Mouse (Mus musculus) neural tube, embryonic 11.5 days (tissue): ENCODE measurements at regions not wholly inside any gene's neighbourhood (a gene's known extent, or its start where the extent isn't known, plus 50 kb on each side); places are given as distances from the start of the nearest gene placed in this dataset.

ENCODE experiments used
- ATAC-seq: fragments of 200-750 bp; cut with Nextera tagmentation; 2 replicates; pipeline ENCODE4 v1.8.0; 2017; ENCODE audit warnings: moderate number of reproducible peaks, mild to moderate bottlenecking, moderate TSS enrichment, moderate library complexity; ENCODE audit not compliant: insufficient read depth, low FRiP score, low TSS enrichment
- DNase-seq: peaks from one replicate; pipeline ENCODE4 v3.0.0-alpha.2; 2015; ENCODE audit warnings: low spot score
- H3K27ac ChIP-seq: fragments of 300-500 bp; sonication (generic); 2 replicates; pipeline ENCODE4 v1.5.1; 2014; ENCODE audit warnings: low read depth, mild to moderate bottlenecking, low read length
- H3K27me3 ChIP-seq: fragments of 300-500 bp; sonication (generic); 2 replicates; pipeline ENCODE4 v1.6.1; 2014; ENCODE audit warnings: mild to moderate bottlenecking, low read length, mixed read lengths; ENCODE audit not compliant: control insufficient read depth, insufficient read depth
- H3K36me3 ChIP-seq: fragments of 300-500 bp; sonication (generic); 2 replicates; pipeline ENCODE4 v1.6.1; 2014; ENCODE audit warnings: mild to moderate bottlenecking, low read length, moderate library complexity, mixed read lengths; ENCODE audit not compliant: control insufficient read depth, insufficient read depth
- H3K4me1 ChIP-seq: fragments of 300-500 bp; sonication (generic); 2 replicates; pipeline ENCODE4 v1.6.1; 2014; ENCODE audit warnings: low read length, mixed read lengths; ENCODE audit not compliant: control insufficient read depth, insufficient read depth
- H3K4me2 ChIP-seq: fragments of 300-500 bp; sonication (generic); 2 replicates; pipeline ENCODE4 v1.6.1; 2014; ENCODE audit warnings: low read depth, mild to moderate bottlenecking, moderate library complexity
- H3K4me3 ChIP-seq: fragments of 300-500 bp; sonication (generic); 2 replicates; pipeline ENCODE4 v1.5.1; 2014; ENCODE audit warnings: low read depth, low read length
- H3K9ac ChIP-seq: fragments of 300-500 bp; sonication (generic); 2 replicates; pipeline ENCODE4 v1.6.1; 2014; ENCODE audit warnings: mild to moderate bottlenecking, low read length
- H3K9me3 ChIP-seq: fragments of 300-500 bp; sonication (generic); 2 replicates; pipeline ENCODE4 v1.6.1; 2016; ENCODE audit warnings: low read length; ENCODE audit not compliant: control insufficient read depth
- WGBS: fragments of 180-500 bp; shearing (Covaris S2); extraction: QIAGEN DNeasy Blood & Tissue Kit; methylation state at CpG from one replicate; pipeline ENCODE4 v1.1.7; 2014; 5-methylcytosine and 5-hydroxymethylcytosine counted together

DNA sequence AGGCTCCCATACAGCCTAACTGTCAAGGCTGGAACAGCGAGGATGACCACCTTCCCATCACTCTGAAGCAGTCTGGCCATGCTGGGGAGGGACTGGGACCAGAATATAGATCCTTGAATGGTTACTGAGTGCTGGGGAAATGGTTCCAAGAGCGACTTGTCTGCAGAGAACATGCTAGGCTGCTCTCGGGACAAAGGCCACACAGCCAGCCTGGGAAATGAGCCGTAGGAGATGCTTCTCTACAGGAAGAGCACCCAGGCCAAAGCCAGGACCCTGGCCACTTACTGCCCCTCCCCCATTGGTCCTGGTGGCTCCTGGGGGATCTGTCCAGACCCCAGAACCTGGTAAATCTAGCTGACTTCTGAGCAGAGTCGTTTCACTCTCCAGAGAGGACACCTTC lies 170.8 kb upstream of the A530016L24Rik start:
- WGBS, result 71% methylated on average over 5 of the region's 5 CpGs
- no peak for ATAC-seq

DNA sequence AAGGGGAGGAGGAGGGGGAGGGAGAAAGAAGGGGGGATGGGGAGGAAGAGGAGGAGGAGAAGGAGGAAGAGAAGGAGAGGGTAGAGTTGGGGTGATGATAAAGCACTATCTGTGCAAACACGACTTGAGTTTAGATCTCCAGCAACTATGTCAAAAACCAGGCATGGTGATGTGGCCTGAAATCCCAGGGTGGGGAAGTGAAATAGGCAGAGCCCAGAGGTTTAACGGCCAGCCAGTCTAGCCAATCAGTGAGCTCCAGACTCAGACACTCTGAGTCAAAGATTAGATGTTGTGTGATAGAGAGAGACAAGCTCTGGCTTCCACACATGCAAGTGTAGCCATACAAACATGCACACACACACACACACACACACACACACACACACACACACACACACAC lies 167.1 kb upstream of the A530016L24Rik start:
- Histone ChIP-seq H3K27me3 (peaks cover 2% of the 10 kb centered on the region; the same call in 1 of the 2 replicates), H3K9ac (no peak overlapping the region), H3K4me3 (no peak overlapping the region), H3K4me1 (peaks cover 8% of the 10 kb centered on the region), H3K36me3 (no peaks in the 10 kb centered on the region), H3K9me3 (no peaks in the 10 kb centered on the region), H3K4me2 (no peak overlapping the region), H3K27ac (no peak overlapping the region)
- 87% methylated on average over 2 of the region's 2 CpGs for WGBS
- DNase-seq (no peak), ATAC-seq (no peak)

More for the DNA sequence above, 170.8 kb upstream of the A530016L24Rik start:
- no peak for DNase-seq
- Histone ChIP-seq H3K27ac (no peak overlapping the region), H3K4me2 (no peak overlapping the region), H3K9ac (no peak overlapping the region), H3K27me3 (no peaks in the 10 kb centered on the region), H3K9me3 (no peaks in the 10 kb centered on the region), H3K4me3 (no peak overlapping the region), H3K36me3 (no peaks in the 10 kb centered on the region), H3K4me1 (peaks cover under 1% of the 10 kb centered on the region)

DNA sequence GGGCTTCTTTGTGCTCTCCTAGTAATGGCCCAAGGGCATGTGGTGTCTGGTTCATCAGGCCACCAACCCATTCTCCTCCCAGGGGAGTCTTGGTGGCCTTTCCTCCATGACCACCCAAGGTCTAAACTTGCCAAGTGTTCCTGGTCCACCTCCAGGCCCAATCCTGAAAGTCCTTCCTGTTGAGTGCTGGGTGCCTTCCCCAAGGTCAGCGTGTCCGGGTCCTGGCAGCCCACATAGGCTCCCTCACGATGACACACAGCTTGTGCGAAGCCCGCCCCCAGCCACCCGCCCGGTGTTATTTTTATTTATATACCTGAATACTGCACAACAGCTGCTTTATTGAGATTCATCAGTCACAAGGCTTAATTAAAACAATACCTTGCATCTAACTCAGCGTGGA lies 161.8 kb upstream of the A530016L24Rik start:
- Histone ChIP-seq H3K9ac (no peak overlapping the region), H3K4me2 (no peak overlapping the region), H3K9me3 (no peaks in the 10 kb centered on the region), H3K27me3 (peaks cover 2% of the 10 kb centered on the region; the same call in 1 of the 2 replicates), H3K4me3 (no peak overlapping the region), H3K4me1 (peaks cover 31% of the 10 kb centered on the region), H3K27ac (no peak overlapping the region), H3K36me3 (no peaks in the 10 kb centered on the region)
- no peak for ATAC-seq
- 91% methylated on average over 8 of the region's 8 CpGs for WGBS
- DNase-seq, result no peak

DNA sequence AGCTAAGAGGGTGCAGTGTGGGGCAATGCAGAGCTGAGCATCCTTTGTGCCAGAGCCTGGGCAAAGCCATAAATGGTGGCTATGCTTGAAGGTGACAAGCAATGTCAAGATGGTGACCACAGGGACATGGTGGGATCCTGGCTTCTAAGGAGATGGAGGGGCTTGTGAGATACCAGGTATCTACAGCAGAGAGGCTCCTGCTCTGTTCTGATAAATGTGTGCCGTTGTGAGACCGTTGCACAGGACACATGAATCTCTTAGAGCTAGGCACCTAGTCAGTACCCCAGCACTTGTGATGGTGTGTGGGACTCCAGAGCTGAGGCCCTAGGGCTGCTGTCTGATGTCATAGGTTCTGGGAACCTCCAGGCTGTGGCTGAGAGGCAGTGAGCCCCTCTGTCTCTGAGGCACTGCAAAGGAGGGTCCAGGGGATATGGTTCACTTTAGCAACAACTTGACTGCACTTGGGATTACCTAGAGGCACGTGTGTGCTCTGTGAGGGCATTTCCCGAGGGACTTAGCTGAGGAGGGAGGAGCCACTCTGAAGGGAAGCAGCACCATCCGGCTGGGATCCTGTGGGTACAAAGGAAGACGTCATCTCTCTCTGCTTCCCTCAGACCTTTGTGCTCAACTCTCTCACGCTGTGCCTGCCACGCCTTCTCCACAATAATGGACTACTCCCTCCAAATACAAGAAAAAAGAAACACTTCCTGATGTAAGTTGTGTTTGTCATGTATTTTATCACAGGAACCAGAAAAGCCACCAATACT lies 160.3 kb upstream of the A530016L24Rik start:
- Histone ChIP-seq H3K36me3 (no peaks in the 10 kb centered on the region), H3K9ac (no peak overlapping the region; the same call in 1 of the 2 replicates), H3K4me2 (no peak overlapping the region), H3K4me1 (peaks cover 41% of the 10 kb centered on the region), H3K4me3 (no peak overlapping the region), H3K9me3 (no peaks in the 10 kb centered on the region), H3K27ac (peak overlapping the region; percentile 80), H3K27me3 (peaks cover 2% of the 10 kb centered on the region; the same call in 1 of the 2 replicates)
- ATAC-seq (no peak), DNase-seq (peak; percentile 61)
- 36% methylated on average over 8 of the region's 8 CpGs for WGBS

DNA sequence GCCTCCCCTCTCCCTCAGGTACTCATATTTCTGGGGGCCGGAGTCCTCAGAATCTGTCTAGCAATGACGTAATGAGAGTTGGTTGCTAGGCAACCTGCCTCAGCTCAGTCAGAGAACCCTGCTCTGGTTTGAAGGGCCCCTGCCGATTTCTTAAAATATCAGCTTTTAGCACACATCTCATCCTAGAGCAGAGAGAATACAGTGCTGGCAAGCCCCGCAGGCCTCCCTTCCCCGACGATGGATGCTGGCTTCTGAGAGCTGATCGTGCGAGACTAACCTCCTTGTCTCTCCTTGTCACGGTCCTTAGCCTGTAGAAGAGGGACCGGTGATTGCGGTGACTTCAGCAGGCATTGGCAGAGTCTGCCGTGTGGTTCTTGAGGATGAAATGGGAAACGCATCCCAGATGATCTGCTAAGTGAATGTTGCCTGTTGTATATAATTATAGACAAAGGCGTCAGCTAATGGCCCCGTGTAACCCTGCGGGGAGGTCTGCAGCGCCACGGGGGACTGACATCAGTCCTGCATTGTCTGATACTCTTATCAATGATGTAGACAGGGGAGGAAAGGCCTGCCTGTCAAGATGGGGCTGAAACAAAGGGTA lies 159.4 kb upstream of the A530016L24Rik start:
- peak overlapping the region; percentile 2; the same call in 1 of the 2 replicates for H3K4me2 ChIP-seq
- whole genome bisulfite sequencing, result 14% methylated on average over 18 of the region's 18 CpGs
- H3K9me3 ChIP-seq, result no peaks in the 10 kb centered on the region
- H3K4me3 ChIP-seq, result no peak overlapping the region
- peak overlapping the region; percentile 33 for H3K9ac ChIP-seq
- peak overlapping the region; percentile 80 for H3K27ac ChIP-seq
- H3K4me1 ChIP-seq, result peaks cover 45% of the 10 kb centered on the region
- DNase-seq, result peak; percentile 70
- peak; percentile 58 for ATAC-seq
- peaks cover under 1% of the 10 kb centered on the region; the same call in 1 of the 2 replicates for H3K27me3 ChIP-seq
- no peaks in the 10 kb centered on the region for H3K36me3 ChIP-seq

DNA sequence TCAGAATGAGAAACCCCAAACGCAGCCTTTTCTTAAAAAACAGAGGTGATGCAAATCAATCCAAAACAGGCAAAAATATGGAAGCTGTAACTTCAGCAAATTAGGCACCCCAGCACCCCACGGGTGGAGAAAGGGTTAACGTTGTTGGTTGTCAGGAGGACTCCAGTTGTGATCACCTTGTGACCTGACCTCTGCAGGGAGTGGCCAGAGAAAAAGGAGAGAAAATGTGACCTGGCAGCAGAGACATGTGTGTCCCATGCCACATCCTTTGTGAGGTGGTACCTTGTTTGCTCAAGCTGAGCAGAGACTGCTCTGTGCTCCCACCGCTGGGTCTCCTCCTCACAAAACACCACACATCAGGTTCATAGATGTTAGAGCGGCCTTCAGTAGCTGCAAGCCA lies 158.7 kb upstream of the A530016L24Rik start:
- H3K4me1 ChIP-seq, result peaks cover 50% of the 10 kb centered on the region
- no peak for DNase-seq
- ATAC-seq, result no peak
- H3K9ac ChIP-seq, result 0 out of 2 replicates have a peak overlapping the region, but pooled peaks have one; percentile 8
- H3K4me2 ChIP-seq, result no peak overlapping the region
- WGBS, result 61% methylated on average over 5 of the region's 5 CpGs
- H3K27ac ChIP-seq, result peak overlapping the region; percentile 80
- H3K4me3 ChIP-seq, result no peak overlapping the region
- no peaks in the 10 kb centered on the region for H3K27me3 ChIP-seq
- no peaks in the 10 kb centered on the region for H3K9me3 ChIP-seq
- no peaks in the 10 kb centered on the region for H3K36me3 ChIP-seq

DNA sequence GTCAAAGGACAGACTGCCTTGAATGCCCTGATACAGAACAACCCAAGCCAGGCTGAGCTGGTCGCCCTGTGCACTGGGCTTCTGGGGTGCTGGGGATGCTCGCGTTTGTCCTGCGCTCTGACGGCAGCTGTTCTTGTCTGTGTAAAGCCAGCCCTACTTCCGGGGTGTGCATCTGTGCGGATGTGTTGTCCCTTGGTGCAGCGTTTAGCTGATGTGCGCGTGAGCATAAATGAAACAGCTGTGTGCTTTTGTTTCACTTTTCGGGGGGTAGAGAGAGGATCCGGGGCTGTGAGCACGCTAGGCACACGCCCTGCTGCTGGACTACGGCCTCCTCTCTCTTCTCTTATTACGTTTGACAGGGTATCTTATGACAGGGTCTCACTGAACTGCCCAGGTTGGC lies 158.2 kb upstream of the A530016L24Rik start:
- no peaks in the 10 kb centered on the region for H3K27me3 ChIP-seq

DNA sequence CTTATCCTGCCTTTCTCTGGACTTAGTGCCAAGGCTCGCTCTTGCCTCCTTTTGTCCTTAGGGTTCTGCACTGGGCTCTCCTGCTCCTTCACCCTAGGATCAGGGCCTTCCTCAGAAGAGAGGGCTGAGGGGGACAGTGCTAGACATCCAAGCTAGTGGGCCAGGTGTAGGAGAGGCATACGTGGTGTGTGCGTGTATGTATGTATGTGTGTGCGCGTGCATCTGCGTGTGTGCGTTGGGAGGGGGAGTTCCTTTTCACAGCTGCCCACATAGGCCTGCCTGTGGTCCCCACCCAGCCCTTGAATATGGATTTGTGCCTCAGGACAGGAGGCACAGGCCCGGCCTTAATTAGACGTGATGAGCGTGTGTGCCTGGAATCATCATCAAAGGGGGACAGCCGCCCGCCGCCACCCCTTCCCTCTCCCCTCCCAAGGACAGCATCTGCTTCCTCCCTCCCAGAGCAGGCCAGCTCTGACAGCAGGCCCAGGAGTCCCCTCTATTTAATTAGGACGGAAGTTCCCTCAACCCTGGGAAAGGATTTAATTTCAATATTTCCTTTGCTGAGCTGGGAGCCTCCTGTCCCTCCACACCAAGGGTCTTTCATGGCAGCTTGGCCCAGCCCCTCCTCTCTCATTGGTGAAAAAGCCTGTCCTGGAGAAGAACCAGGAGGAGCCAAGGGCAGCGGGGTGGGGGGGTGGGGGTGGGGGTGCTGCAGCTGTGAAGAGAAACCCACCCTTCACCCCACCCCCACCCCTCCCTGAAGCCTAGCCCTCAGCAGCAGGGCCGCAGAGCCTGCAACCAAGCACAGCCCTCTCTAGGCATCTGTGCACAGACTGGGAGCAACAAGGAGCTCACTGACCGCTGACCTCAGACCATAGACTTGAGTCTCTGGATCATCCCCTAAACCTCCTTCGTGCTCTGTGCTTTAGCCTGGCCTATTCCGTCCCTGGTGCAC lies 155.8 kb upstream of the A530016L24Rik start:
- peaks cover 57% of the 10 kb centered on the region for H3K4me1 ChIP-seq
- H3K4me2 ChIP-seq, result no peak overlapping the region; the same call in 1 of the 2 replicates
- H3K36me3 ChIP-seq, result no peaks in the 10 kb centered on the region
- peak; percentile 73 for DNase-seq
- WGBS, result 38% methylated on average over 19 of the region's 19 CpGs
- no peaks in the 10 kb centered on the region for H3K27me3 ChIP-seq
- H3K27ac ChIP-seq, result peak overlapping the region; percentile 83
- H3K9me3 ChIP-seq, result no peaks in the 10 kb centered on the region
- no peak overlapping the region for H3K4me3 ChIP-seq
- ATAC-seq, result peak; percentile 40
- no peak overlapping the region; the same call in 1 of the 2 replicates for H3K9ac ChIP-seq

More for the DNA sequence above, 158.2 kb upstream of the A530016L24Rik start:
- ATAC-seq (no peak), DNase-seq (no peak)
- Histone ChIP-seq H3K9me3 (no peaks in the 10 kb centered on the region), H3K9ac (0 out of 2 replicates have a peak overlapping the region, but pooled peaks have one; percentile 8), H3K4me1 (peaks cover 54% of the 10 kb centered on the region), H3K27ac (peak overlapping the region; percentile 80), H3K4me3 (no peak overlapping the region), H3K36me3 (no peaks in the 10 kb centered on the region), H3K4me2 (no peak overlapping the region)
- 79% methylated on average over 16 of the region's 16 CpGs for WGBS
